Mouse (Mus musculus) olfactory bulb, adult 2 months (tissue): ENCODE measurements around the gene Col9a1. TPM values are rescaled to one million over a fixed set of nuclear protein-coding genes. Genes with fewer than 3 reads are reported as not detected.

Experiments
- H3K27ac ChIP-seq: fragments of 200-500 bp; 2 replicates; pipeline ENCODE4 v1.5.1; 2012; ENCODE audit warnings: low read depth, low read length; ENCODE audit not compliant: insufficient read depth
- H3K4me1 ChIP-seq: fragments of 200-500 bp; 2 replicates; pipeline ENCODE4 v1.6.1; 2012; ENCODE audit warnings: low read length; ENCODE audit not compliant: control insufficient read depth, insufficient read depth
- H3K4me3 ChIP-seq: fragments of 200-500 bp; 2 replicates; pipeline ENCODE4 v1.5.1; 2012; ENCODE audit warnings: mild to moderate bottlenecking, low read depth, low read length, moderate library complexity; ENCODE audit not compliant: insufficient read depth
- CTCF ChIP-seq: fragments of 200-500 bp; IDR thresholded peaks from 2 replicates; pipeline ENCODE4 v1.5.1; 2012; ENCODE audit warnings: low read depth, mild to moderate bottlenecking, low read length, moderate library complexity; ENCODE audit not compliant: insufficient read depth
- POLR2A ChIP-seq: fragments of 200-500 bp; IDR thresholded peaks from 2 replicates; pipeline ENCODE4 v1.6.1; 2012; ENCODE audit warnings: mild to moderate bottlenecking, low read depth, low read length, moderate library complexity; ENCODE audit not compliant: insufficient read depth
- WGBS: fragments of 180-500 bp; shearing (Covaris S2); methylation state at CpG from one replicate; pipeline ENCODE4 v1.1.7; 2018; 5-methylcytosine and 5-hydroxymethylcytosine counted together
- polyA plus RNA-seq: library from polyadenylated mRNA; stranded (reverse); fragments of >200 nt; gene quantifications from 2 replicates; pipeline ENCODE4 v1.2.4, GENCODE M21; 2012; ENCODE audit warnings: low replicate concordance; ENCODE audit not compliant: missing spikeins, insufficient read depth, insufficient read length

Gene Col9a1
- polyA plus RNA-seq, 1 experiment = not detected

GRCm38 (mm10) chr1:24171898-24172297 lies 5.5 kb upstream of the Col9a1 start:
- Histone ChIP-seq H3K27ac (no peak overlapping the region), H3K4me3 (no peak overlapping the region), H3K4me1 (peaks cover 4% of the 10 kb centered on the region)
- TF ChIP-seq CTCF = no peak
- no peak for TF ChIP-seq POLR2A
- 69% methylated on average over 1 of the region's 1 CpGs for WGBS

GRCm38 (mm10) chr1:24172656-24173055 lies 4.8 kb upstream of the Col9a1 start:
- Histone ChIP-seq H3K27ac (no peak overlapping the region), H3K4me3 (no peak overlapping the region), H3K4me1 (peaks cover 4% of the 10 kb centered on the region)
- TF ChIP-seq CTCF = no peak
- no peak for TF ChIP-seq POLR2A
- 29% methylated on average over 3 of the region's 3 CpGs for WGBS

GRCm38 (mm10) chr1:24175761-24176160 lies 1.6 kb upstream of the Col9a1 start:
- Histone ChIP-seq H3K27ac (no peak overlapping the region), H3K4me1 (peaks cover 4% of the 10 kb centered on the region), H3K4me3 (no peak overlapping the region)
- no peak for TF ChIP-seq POLR2A
- no peak for TF ChIP-seq CTCF
- 69% methylated on average over 3 of the region's 3 CpGs for WGBS

- 96% methylated on average over 2 of the region's 2 CpGs for WGBS
- Histone ChIP-seq H3K4me1 (no peaks in the 10 kb centered on the region), H3K27ac (no peak overlapping the region), H3K4me3 (no peak overlapping the region)
- TF ChIP-seq CTCF = no peak
- no peak for TF ChIP-seq POLR2A
Observed at GRCm38 (mm10) chr1:24179856-24180255, 2.4 kb downstream of the Col9a1 start.

- TF ChIP-seq POLR2A = no peak
- TF ChIP-seq CTCF = no peak
- no peaks in the 10 kb centered on the region for H3K4me1 ChIP-seq
- H3K27ac ChIP-seq = no peak overlapping the region
- no peak overlapping the region for H3K4me3 ChIP-seq
- 71% methylated on average over 11 of the region's 11 CpGs for WGBS
Observed at GRCm38 (mm10) chr1:24184981-24185380, 7.6 kb downstream of the Col9a1 start.

DNA sequence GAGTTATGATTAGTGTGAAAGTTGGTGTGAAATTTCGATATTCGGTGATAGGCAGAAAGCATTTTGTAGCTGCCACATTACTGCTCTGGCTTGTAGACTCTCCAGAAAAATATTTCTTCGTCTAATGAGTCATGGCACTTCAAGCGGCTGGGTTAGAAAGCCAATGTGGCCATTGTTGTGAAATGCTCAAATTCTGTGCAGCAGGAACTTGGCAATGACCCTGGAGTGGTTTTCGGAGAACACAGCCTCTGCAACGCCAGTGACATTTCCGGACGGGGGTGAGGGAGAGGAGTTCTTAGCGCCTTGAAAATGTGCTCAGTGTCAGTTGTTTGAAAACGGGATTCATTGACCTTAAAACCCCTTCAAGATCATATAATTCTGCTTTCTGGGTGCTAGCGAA lies 9.6 kb downstream of the Col9a1 start:
- no peak overlapping the region for H3K27ac ChIP-seq
- WGBS = 53% methylated on average over 11 of the region's 11 CpGs
- no peak for TF ChIP-seq POLR2A
- no peak for TF ChIP-seq CTCF
- H3K4me3 ChIP-seq = no peak overlapping the region
- no peaks in the 10 kb centered on the region for H3K4me1 ChIP-seq

- 64% methylated on average over 4 of the region's 4 CpGs for WGBS
- Histone ChIP-seq H3K4me1 (no peaks in the 10 kb centered on the region), H3K27ac (no peak overlapping the region), H3K4me3 (no peak overlapping the region)
- no peak for TF ChIP-seq CTCF
- no peak for TF ChIP-seq POLR2A
Observed at GRCm38 (mm10) chr1:24191668-24192067, 14.3 kb downstream of the Col9a1 start.

- no peak for TF ChIP-seq CTCF
- TF ChIP-seq POLR2A = no peak
- Histone ChIP-seq H3K27ac (no peak overlapping the region), H3K4me1 (no peaks in the 10 kb centered on the region), H3K4me3 (no peak overlapping the region)
- WGBS = 64% methylated on average over 4 of the region's 4 CpGs
Observed at GRCm38 (mm10) chr1:24194111-24194510, 16.7 kb downstream of the Col9a1 start.

DNA sequence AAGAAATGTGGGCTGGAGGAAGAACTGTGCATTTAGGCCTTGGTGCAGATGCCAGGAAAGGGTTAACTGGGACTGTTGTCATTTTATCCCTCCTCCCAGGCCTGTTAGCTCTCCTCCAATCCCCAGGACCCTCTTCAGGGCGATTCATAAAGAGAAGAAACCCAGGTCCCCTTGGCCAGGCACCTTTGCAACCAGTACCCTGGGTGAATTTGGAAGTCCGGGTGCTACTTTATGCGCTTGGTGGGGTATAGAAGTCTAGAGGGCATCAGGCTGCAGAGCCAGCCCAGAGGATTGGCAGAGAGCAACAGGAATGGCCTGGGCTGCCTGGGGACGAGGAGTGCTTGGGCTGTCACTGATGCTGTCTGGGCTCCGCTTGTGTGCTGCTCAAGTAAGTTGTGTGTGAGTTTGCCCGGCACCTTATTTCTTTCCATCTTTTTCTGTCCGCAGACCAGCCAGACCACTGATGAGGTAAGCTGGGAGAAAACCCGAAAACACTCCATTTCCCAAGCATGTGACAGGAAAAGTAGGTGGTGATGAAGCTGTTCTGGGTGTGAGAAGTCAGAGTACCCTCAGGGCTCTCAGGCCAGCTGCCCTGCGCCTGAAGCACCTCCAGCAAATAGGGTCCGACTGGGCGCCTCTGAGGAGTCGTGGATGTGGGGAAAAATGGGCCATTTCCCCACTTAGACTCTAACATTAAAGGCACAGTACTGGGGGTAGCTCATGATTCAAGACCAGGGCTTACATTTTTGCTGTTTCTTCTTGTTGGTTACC lies 17.8 kb downstream of the Col9a1 start:
- TF ChIP-seq POLR2A (no peak), CTCF (no peak)
- no peak overlapping the region for H3K4me3 ChIP-seq
- 63% methylated on average over 12 of the region's 12 CpGs for WGBS
- H3K27ac ChIP-seq = no peak overlapping the region
- H3K4me1 ChIP-seq = no peaks in the 10 kb centered on the region
